17 mouse cellular contexts compared by ENCODE assay signal in genomic region chr6:148454740-148455139, GRCm38 (mm10). TPM values are rescaled to one million over a fixed set of nuclear protein-coding genes. Genes with fewer than 3 reads are reported as not detected.
"Had no signal": no experiment of that assay in that cellular context is flagged by ENCODE, and none has a peak within 500 bp of the region (broad histone marks: within the 10 kb centered on the region; RNA-seq: fewer than 3 reads in every experiment).

No protein-coding gene starts in this region.

- H3K27ac ChIP-seq: liver, embryonic 15.5 days; lung, embryonic 15.5 days; macrophage; midbrain, embryonic 12.5 days; neural tube, embryonic 12.5 days; stomach, embryonic 15.5 days; stomach, postnatal 0 days had no signal

- H3K4me3 ChIP-seq: liver, embryonic 15.5 days; lung, embryonic 15.5 days; megakaryocyte, embryonic 14.5 days; midbrain, embryonic 12.5 days; neural tube, embryonic 12.5 days; stomach, embryonic 15.5 days had no signal

- H3K36me3 ChIP-seq: liver, embryonic 15.5 days; lung, embryonic 15.5 days; midbrain, embryonic 12.5 days; neural tube, embryonic 12.5 days; stomach, embryonic 15.5 days had no signal

- H3K9me3 ChIP-seq: lung, embryonic 15.5 days; stomach, embryonic 15.5 days had no signal

- ATAC-seq: liver, postnatal 0 days; lung, postnatal 0 days had no signal

- H3K9ac ChIP-seq: liver, embryonic 15.5 days; liver, postnatal 0 days; lung, embryonic 15.5 days; midbrain, embryonic 12.5 days; neural tube, embryonic 12.5 days; stomach, embryonic 15.5 days had no signal

- H3K4me2 ChIP-seq: liver, embryonic 15.5 days; lung, embryonic 15.5 days; midbrain, embryonic 12.5 days; neural tube, embryonic 12.5 days; stomach, embryonic 15.5 days had no signal

- H3K4me1 ChIP-seq: liver, embryonic 15.5 days; megakaryocyte, embryonic 14.5 days; midbrain, embryonic 12.5 days; neural tube, embryonic 12.5 days; stomach, embryonic 15.5 days had no signal

- DNase-seq: liver, postnatal 0 days; lung, adult 2 months; lung, postnatal 14 days; lung, postnatal 36 days; right cerebral cortex, postnatal 14 days; thymus, adult 2 months; thymus, postnatal 25 days; thymus, postnatal 4 days had no signal

- H3K27me3 ChIP-seq: lung, embryonic 15.5 days; midbrain, embryonic 12.5 days; neural tube, embryonic 12.5 days; stomach, embryonic 15.5 days had no signal

RNA-seq across cellular contexts. Expression of gene Tmtc1, which starts 10.6 kb away (rescaled TPM):
- polyA plus RNA-seq: macrophage had no signal
